Mouse (Mus musculus): ENCODE data around the gene Ttll7.

DNA sequence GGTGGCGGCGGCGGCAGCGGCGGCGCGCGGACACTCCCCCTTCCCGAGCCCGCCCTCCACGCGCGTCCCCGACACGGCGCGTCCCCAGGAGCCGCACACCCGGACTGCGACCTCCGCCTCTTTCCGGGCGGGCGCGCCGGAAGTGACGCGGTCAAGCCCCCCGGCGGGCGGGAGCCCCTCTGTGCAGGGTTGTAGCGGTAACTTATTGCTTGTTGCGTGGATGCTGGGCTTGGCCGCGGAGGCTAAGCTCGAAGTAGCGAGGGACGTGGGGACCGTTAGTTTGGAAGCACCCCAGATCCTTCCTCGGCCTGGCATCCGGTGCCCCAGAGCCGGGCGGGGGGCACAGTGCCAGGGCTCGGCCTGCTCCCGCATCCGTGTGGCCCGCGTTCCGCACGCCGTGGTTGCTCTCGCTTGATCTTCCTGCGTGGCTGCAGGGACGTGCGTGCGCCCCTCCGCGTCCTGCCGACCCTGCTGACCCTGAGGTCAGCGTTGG, 39.2 kb upstream of the Ttll7 start, which contains the start of gene Prkacb:
- TF ChIP-seq POLR2A (IDR thresholded peaks at IDR 0.05; ENCODE audit: borderline replicate concordance, low read depth, low read length) (no peak), CTCF (IDR thresholded peaks at IDR 0.05; ENCODE audit: low read depth, low read length) (no peak)
